Mouse (Mus musculus) lung, postnatal 0 days (tissue): ENCODE data around the gene Ccdc63. TPM values are rescaled to one million over a fixed set of nuclear protein-coding genes. Genes with fewer than 3 reads are reported as not detected.
A peak's percentile ranks its signal among the peaks of the same experiment; 100 is the strongest.

Source experiments
- ATAC-seq: fragments of 200-750 bp; cut with Nextera tagmentation; 2 replicates; pipeline ENCODE4 v1.8.0; 2017; ENCODE audit warnings: moderate library complexity
- DNase-seq: peaks from one replicate; pipeline ENCODE4 v3.0.0-alpha.2; 2016; ENCODE audit warnings: low spot score
- H3K27ac ChIP-seq: fragments of 300-500 bp; sonication (generic); 2 replicates; pipeline ENCODE4 v1.5.1; 2014; ENCODE audit warnings: antibody characterized with exemption, mild to moderate bottlenecking, low read length, mixed read lengths
- H3K27me3 ChIP-seq: fragments of 300-500 bp; sonication (generic); replicated peaks from 2 replicates; pipeline ENCODE4 v1.6.1; 2014; ENCODE audit warnings: low read length, mixed read lengths; ENCODE audit not compliant: insufficient read depth
- H3K36me3 ChIP-seq: fragments of 300-500 bp; sonication (generic); 2 replicates; pipeline ENCODE4 v1.6.1; 2014; ENCODE audit warnings: low read length, mixed read lengths; ENCODE audit not compliant: insufficient read depth
- H3K4me1 ChIP-seq: fragments of 300-500 bp; sonication (generic); 2 replicates; pipeline ENCODE4 v1.6.1; 2014; ENCODE audit warnings: antibody characterized with exemption, low read depth, low read length, mixed read lengths; ENCODE audit not compliant: insufficient read depth
- H3K4me2 ChIP-seq: fragments of 300-500 bp; sonication (generic); replicated peaks from 2 replicates; pipeline ENCODE4 v1.6.1; 2014; ENCODE audit warnings: low read depth, mild to moderate bottlenecking, low read length, moderate library complexity, mixed read lengths
- H3K4me3 ChIP-seq: fragments of 300-500 bp; sonication (generic); 2 replicates; pipeline ENCODE4 v1.5.1; 2014; ENCODE audit warnings: low read depth, low read length
- H3K9ac ChIP-seq: fragments of 300-500 bp; sonication (generic); replicated peaks from 2 replicates; pipeline ENCODE4 v1.6.1; 2014; ENCODE audit warnings: low read depth, mild to moderate bottlenecking
- H3K9me3 ChIP-seq: fragments of 300-500 bp; sonication (generic); 2 replicates; pipeline ENCODE4 v1.6.1; 2016; ENCODE audit warnings: low read length, mixed read lengths
- CTCF ChIP-seq: IDR thresholded peaks from 2 replicates; pipeline ENCODE4 v1.5.1; 2016; ENCODE audit warnings: antibody characterized with exemption, mild to moderate bottlenecking
- EP300 ChIP-seq: IDR thresholded peaks from 2 replicates; pipeline ENCODE4 v1.6.1; 2016; ENCODE audit warnings: antibody characterized with exemption, mild to moderate bottlenecking, control low read depth
- WGBS: fragments of 180-500 bp; shearing (Covaris S2); extraction: QIAGEN DNeasy Blood & Tissue Kit; methylation state at CpG from one replicate; pipeline ENCODE4 v1.1.7; 2014; 5-methylcytosine and 5-hydroxymethylcytosine counted together
- polyA plus RNA-seq: library from polyadenylated mRNA; unstranded; fragments of >200 nt; fragmentation: Nextera tagmentation; extraction: Ambion mirVana; gene quantifications from 2 replicates; pipeline ENCODE4 v1.2.1, GENCODE M21; 2015

Gene Ccdc63
- polyA plus RNA-seq, 1 experiment from 2014 or later, result 0.18 TPM

DNA sequence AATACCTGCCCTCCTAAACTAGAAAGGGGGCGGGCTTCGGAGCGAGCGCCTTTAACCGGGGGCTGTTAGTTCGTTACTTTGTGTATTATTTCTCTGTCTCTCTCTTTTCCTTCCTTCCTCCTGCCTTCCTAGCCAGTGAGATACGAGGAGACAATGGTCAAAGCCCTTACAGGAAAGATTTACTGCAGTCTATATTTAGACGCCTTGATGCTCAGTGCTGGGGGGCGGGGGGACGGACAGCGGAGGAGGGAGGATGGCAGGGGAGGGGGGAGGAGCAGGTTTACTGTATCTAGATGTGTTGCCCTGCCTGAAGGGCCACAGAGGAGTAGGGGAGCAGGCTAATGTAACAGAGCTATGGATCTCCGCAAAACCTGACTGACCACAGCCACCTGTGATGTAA, 78.1 kb downstream of the Ccdc63 start:
- ATAC-seq, result no peak
- Histone ChIP-seq H3K9ac (no peak overlapping the region), H3K4me2 (0 out of 2 replicates have a peak overlapping the region, but pooled peaks have one; percentile 3), H3K4me3 (no peak overlapping the region), H3K36me3 (no peaks in the 10 kb centered on the region), H3K4me1 (no peaks in the 10 kb centered on the region), H3K27ac (no peak overlapping the region), H3K27me3 (no peaks in the 10 kb centered on the region), H3K9me3 (peaks cover 2% of the 10 kb centered on the region; the same call in 1 of the 2 replicates)
- 21% methylated on average over 12 of the region's 12 CpGs for WGBS
- TF ChIP-seq EP300, result no peak
- TF ChIP-seq CTCF, result no peak
- no peak for DNase-seq

DNA sequence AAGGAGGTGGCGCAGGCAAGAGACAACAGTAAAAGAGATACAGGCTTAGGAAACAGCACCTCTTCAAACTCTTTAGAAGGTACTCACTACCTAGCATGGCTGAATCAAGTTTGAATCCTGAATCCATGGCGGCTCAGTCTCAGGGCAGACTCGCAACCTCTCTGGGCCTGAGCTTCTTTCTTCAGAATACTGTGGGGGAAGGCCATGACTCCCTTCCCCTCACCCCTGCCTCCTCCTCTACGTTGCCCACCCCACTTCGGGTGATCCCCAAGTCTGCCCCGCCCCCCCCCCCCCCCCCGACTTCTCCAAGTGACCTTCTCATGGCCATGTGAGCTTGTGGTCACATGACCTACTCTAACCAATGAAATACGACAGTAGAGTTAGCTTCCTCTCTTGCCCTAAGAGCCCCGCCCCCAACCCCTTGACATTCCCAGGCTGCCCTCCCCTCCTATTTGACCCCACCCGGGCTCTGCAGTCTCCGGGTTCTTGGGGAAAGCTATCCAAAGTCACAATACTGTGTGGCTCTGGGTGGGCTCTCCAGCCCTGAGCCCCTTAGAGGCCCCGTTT, 79.8 kb downstream of the Ccdc63 start:
- no peak overlapping the region for H3K9ac ChIP-seq
- no peaks in the 10 kb centered on the region for H3K36me3 ChIP-seq
- no peak overlapping the region for H3K27ac ChIP-seq
- no peaks in the 10 kb centered on the region for H3K4me1 ChIP-seq
- DNase-seq, result peak; percentile 56
- no peak overlapping the region for H3K4me2 ChIP-seq
- peak; percentile 55 for ATAC-seq
- H3K9me3 ChIP-seq, result peaks cover 3% of the 10 kb centered on the region; the same call in 1 of the 2 replicates
- H3K4me3 ChIP-seq, result no peak overlapping the region
- TF ChIP-seq EP300 (no peak), CTCF (no peak)
- 28% methylated on average over 11 of the region's 12 CpGs for WGBS
- no peaks in the 10 kb centered on the region for H3K27me3 ChIP-seq

DNA sequence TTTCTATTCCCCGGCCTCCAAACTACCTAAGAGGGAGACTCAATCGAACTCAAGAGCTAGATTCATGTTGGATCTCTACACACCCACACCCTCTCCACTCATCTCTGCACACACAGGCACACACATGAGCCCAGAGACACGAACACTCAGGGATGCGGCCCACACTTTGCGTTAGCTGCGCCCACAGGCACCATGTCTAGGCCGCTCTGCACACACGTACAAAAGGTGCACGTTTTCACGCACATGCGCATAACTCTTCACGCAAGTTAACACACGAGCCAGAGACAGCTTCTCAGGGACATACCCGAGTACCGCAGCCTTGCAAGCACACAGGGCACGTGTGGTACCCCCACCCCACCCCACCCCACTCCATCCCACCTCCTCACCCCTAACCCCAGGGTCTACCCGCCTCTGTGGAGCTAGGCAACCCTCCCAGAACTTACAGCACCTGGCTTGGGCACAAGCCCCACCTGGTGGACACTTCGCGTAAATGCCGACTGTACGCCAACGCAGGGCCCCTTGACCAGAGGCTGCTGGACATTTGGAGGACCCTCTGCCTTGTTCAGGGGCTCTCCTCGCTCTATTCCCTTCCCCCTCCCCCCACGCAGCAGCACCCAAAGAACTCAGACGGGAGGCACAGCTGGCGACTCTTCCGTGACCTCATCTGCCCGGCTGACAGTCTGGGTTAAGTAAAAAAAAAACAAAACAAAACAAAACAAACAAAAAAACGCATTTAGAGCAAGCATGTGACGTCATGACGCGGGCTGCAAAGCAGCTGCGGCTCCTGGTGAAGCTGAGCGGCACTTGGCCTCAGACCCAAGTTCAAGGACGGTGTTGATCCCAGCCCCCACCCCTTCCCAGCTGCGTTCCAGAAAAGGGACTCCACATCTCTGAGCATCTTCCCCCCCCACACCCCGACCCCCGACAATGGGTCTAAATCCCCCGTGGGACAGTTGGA, 81.3 kb downstream of the Ccdc63 start:
- Histone ChIP-seq H3K4me1 (no peaks in the 10 kb centered on the region), H3K4me3 (no peak overlapping the region), H3K36me3 (no peaks in the 10 kb centered on the region), H3K27me3 (0 out of 2 replicates have a peak, but pooled peaks cover 3% of the 10 kb centered on the region), H3K9ac (no peak overlapping the region), H3K27ac (no peak overlapping the region), H3K4me2 (peak overlapping the region; percentile 46), H3K9me3 (peaks cover 3% of the 10 kb centered on the region; the same call in 1 of the 2 replicates)
- TF ChIP-seq EP300 (no peak), CTCF (peak; percentile 90)
- 22% methylated on average over 38 of the region's 39 CpGs for WGBS
- DNase-seq, result peak; percentile 74
- ATAC-seq, result 0 out of 2 replicates have a peak, but pooled peaks have one; percentile 37

Other genes with a start within 250 kb of the Ccdc63 start
- 0.47 and 0.75 TPM in 2 replicates for gene Cux2, start 90.7 kb downstream of the Ccdc63 start, polyA plus RNA-seq
- 2.8 and 3.5 TPM in 2 replicates for gene Myl2, start 39.9 kb downstream of the Ccdc63 start, polyA plus RNA-seq
- gene Ppp1cc, start 17.5 kb upstream of the Ccdc63 start, polyA plus RNA-seq, result 137 and 150 TPM in 2 replicates
- 3.7 and 3.9 TPM in 2 replicates for gene Hvcn1, start 66.0 kb upstream of the Ccdc63 start, polyA plus RNA-seq
- gene Tctn1, start 123.6 kb upstream of the Ccdc63 start, polyA plus RNA-seq, result 4.5 and 5.1 TPM in 2 replicates
- 12.2 and 12.7 TPM in 2 replicates for gene Pptc7, start 143.5 kb upstream of the Ccdc63 start, polyA plus RNA-seq
- gene Rad9b, start 213.4 kb upstream of the Ccdc63 start, polyA plus RNA-seq, result 6.4 and 6.9 TPM in 2 replicates
- 189 and 193 TPM in 2 replicates for gene Vps29, start 213.5 kb upstream of the Ccdc63 start, polyA plus RNA-seq
- gene Gpn3, start 231.1 kb upstream of the Ccdc63 start, polyA plus RNA-seq, result 61.2 and 69.2 TPM in 2 replicates
- 41.0 and 42.1 TPM in 2 replicates for gene Fam216a, start 231.5 kb upstream of the Ccdc63 start, polyA plus RNA-seq